Mouse (Mus musculus): ENCODE data around the gene Spats1. TPM values are rescaled to one million over a fixed set of nuclear protein-coding genes. Genes with fewer than 3 reads are reported as not detected.

Spats1 gene
- polyA plus RNA-seq, 1 experiment from 2014 or later: 0.17 TPM

DNA sequence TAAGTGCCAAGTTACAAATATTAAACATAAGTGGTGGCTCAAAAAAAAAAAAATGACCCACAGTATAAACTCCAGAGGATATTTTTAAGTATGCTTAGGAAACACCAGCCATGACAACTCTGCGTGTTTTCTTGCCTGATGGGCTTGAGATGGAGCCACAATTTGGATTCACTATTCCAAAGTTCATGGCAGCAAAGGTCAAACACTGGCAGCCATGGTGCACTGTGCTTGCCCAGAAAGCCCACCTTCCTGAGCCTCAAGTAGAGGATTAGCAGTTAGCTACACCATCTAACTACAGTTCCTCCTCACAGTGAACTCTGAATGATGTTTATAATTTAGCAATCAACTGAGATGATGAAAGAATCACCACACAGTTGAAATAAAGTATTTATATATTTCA is 73.1 kb downstream of the Spats1 start:
- H3K4me1 ChIP-seq (ENCODE audit: control insufficient read depth, insufficient read depth, low read length): no peaks in the 10 kb centered on the region
- H3K27ac ChIP-seq (replicated peaks; ENCODE audit: low read depth, low read length): no peak overlapping the region
- H3K27me3 ChIP-seq (ENCODE audit: control insufficient read depth, insufficient read depth, low read length): no peaks in the 10 kb centered on the region
- peaks cover 4% of the 10 kb centered on the region for H3K36me3 ChIP-seq (replicated peaks; ENCODE audit: control insufficient read depth, insufficient read depth, low read depth, low read length)
- no peak overlapping the region for H3K4me3 ChIP-seq (ENCODE audit: low read depth, low read length)
- no peak overlapping the region for H3K9ac ChIP-seq (replicated peaks; ENCODE audit: low read length)
- H3K4me2 ChIP-seq (ENCODE audit: low read depth, low read length): no peak overlapping the region
- WGBS: 97% methylated on average over 1 of the region's 1 CpGs
- no peaks in the 10 kb centered on the region for H3K9me3 ChIP-seq (replicated peaks; ENCODE audit: control insufficient read depth, low read length)
- no peak for DNase-seq (ENCODE audit: low spot score)
- no peak for ATAC-seq (replicated peaks; ENCODE audit: insufficient number of reproducible peaks, low FRiP score, low TSS enrichment, low read depth)

- ATAC-seq (replicated peaks; ENCODE audit: insufficient number of reproducible peaks, low FRiP score, low TSS enrichment, low read depth): no peak
- Histone ChIP-seq H3K27me3 (ENCODE audit: control insufficient read depth, insufficient read depth, low read length) (no peaks in the 10 kb centered on the region), H3K4me1 (ENCODE audit: control insufficient read depth, insufficient read depth, low read length) (no peaks in the 10 kb centered on the region), H3K4me2 (ENCODE audit: low read depth, low read length) (no peak overlapping the region), H3K27ac (replicated peaks; ENCODE audit: low read depth, low read length) (no peak overlapping the region), H3K4me3 (ENCODE audit: low read depth, low read length) (no peak overlapping the region), H3K36me3 (replicated peaks; ENCODE audit: control insufficient read depth, insufficient read depth, low read depth, low read length) (peaks cover 2% of the 10 kb centered on the region; the same call in 1 of the 2 replicates), H3K9me3 (replicated peaks; ENCODE audit: control insufficient read depth, low read length) (no peaks in the 10 kb centered on the region), H3K9ac (replicated peaks; ENCODE audit: low read length) (no peak overlapping the region)
- WGBS: 91% methylated on average over 5 of the region's 5 CpGs
- DNase-seq (ENCODE audit: low spot score): no peak
Measured at GRCm38 (mm10) chr17:45401126-45401905, 73.9 kb downstream of the Spats1 start.

DNA sequence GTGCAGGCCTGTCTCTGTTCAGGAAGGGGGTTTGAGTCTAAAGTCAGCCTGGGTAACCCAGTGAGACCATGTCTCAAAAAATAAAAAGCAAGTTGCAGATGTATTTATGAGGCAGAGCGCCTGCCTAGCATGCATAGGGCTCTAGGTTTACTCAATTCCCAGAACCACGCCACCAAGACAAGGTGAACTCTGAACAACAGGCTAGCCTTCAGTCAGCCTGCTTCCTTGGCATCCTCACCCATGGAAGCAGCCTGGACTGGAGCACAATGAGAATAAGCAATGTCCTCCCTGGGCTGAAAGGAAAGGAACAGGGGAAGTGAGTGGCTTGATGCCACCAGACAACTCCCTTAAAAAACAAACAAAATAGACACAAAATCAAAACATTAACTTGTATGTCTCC is 77.2 kb downstream of the Spats1 start:
- Histone ChIP-seq H3K9ac (replicated peaks; ENCODE audit: low read length) (no peak overlapping the region), H3K36me3 (replicated peaks; ENCODE audit: control insufficient read depth, insufficient read depth, low read depth, low read length) (no peaks in the 10 kb centered on the region; the same call in 1 of the 2 replicates), H3K4me3 (ENCODE audit: low read depth, low read length) (no peak overlapping the region), H3K9me3 (replicated peaks; ENCODE audit: control insufficient read depth, low read length) (no peaks in the 10 kb centered on the region), H3K27ac (replicated peaks; ENCODE audit: low read depth, low read length) (no peak overlapping the region), H3K4me1 (ENCODE audit: control insufficient read depth, insufficient read depth, low read length) (no peaks in the 10 kb centered on the region), H3K4me2 (ENCODE audit: low read depth, low read length) (no peak overlapping the region), H3K27me3 (ENCODE audit: control insufficient read depth, insufficient read depth, low read length) (no peaks in the 10 kb centered on the region)
- WGBS: 88% methylated on average over 2 of the region's 2 CpGs
- DNase-seq (ENCODE audit: low spot score) (no peak), ATAC-seq (replicated peaks; ENCODE audit: insufficient number of reproducible peaks, low FRiP score, low TSS enrichment, low read depth) (no peak)

DNA sequence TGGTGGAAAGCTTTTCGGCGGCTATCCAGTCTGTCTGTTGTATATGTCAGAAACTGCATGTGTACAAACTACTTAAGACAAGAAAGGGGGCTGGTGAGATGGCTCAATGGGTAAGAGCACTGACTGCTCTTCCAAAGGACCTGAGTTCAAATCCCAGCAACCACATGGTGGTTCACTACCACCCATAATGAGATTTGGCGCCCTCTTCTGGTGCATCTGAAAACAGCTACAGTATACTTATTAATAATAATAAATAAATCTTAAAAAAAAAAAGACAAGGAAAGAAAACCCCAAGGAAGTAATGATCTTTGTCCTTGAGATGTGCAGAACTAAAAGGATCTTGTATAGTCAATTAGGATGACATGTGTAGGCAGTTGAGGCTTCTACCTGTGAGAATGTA is 77.7 kb downstream of the Spats1 start:
- H3K9ac ChIP-seq (replicated peaks; ENCODE audit: low read length): no peak overlapping the region
- no peaks in the 10 kb centered on the region for H3K27me3 ChIP-seq (ENCODE audit: control insufficient read depth, insufficient read depth, low read length)
- no peaks in the 10 kb centered on the region for H3K4me1 ChIP-seq (ENCODE audit: control insufficient read depth, insufficient read depth, low read length)
- WGBS: 72% methylated on average over 3 of the region's 3 CpGs
- H3K36me3 ChIP-seq (replicated peaks; ENCODE audit: control insufficient read depth, insufficient read depth, low read depth, low read length): peaks cover 1% of the 10 kb centered on the region
- H3K9me3 ChIP-seq (replicated peaks; ENCODE audit: control insufficient read depth, low read length): no peaks in the 10 kb centered on the region
- DNase-seq (ENCODE audit: low spot score) (no peak), ATAC-seq (replicated peaks; ENCODE audit: insufficient number of reproducible peaks, low FRiP score, low TSS enrichment, low read depth) (no peak)
- no peak overlapping the region for H3K4me2 ChIP-seq (ENCODE audit: low read depth, low read length)
- no peak overlapping the region for H3K27ac ChIP-seq (replicated peaks; ENCODE audit: low read depth, low read length)
- no peak overlapping the region for H3K4me3 ChIP-seq (ENCODE audit: low read depth, low read length)

- DNase-seq (ENCODE audit: low spot score): no peak
- WGBS: 60% methylated on average over 9 of the region's 9 CpGs
- no peaks in the 10 kb centered on the region for H3K27me3 ChIP-seq (ENCODE audit: control insufficient read depth, insufficient read depth, low read length)
- H3K36me3 ChIP-seq (replicated peaks; ENCODE audit: control insufficient read depth, insufficient read depth, low read depth, low read length): peaks cover 2% of the 10 kb centered on the region
- H3K9ac ChIP-seq (replicated peaks; ENCODE audit: low read length): no peak overlapping the region
- H3K4me3 ChIP-seq (ENCODE audit: low read depth, low read length): no peak overlapping the region
- H3K27ac ChIP-seq (replicated peaks; ENCODE audit: low read depth, low read length): no peak overlapping the region
- no peak for ATAC-seq (replicated peaks; ENCODE audit: insufficient number of reproducible peaks, low FRiP score, low TSS enrichment, low read depth)
- H3K4me2 ChIP-seq (ENCODE audit: low read depth, low read length): no peak overlapping the region
- H3K4me1 ChIP-seq (ENCODE audit: control insufficient read depth, insufficient read depth, low read length): no peaks in the 10 kb centered on the region
- H3K9me3 ChIP-seq (replicated peaks; ENCODE audit: control insufficient read depth, low read length): no peaks in the 10 kb centered on the region
Measured at GRCm38 (mm10) chr17:45394612-45395011, 80.6 kb downstream of the Spats1 start.

GRCm38 (mm10) chr17:45393765-45394164 is 81.5 kb downstream of the Spats1 start:
- WGBS: 95% methylated on average over 3 of the region's 3 CpGs
- H3K4me2 ChIP-seq (ENCODE audit: low read depth, low read length): no peak overlapping the region
- H3K27ac ChIP-seq (replicated peaks; ENCODE audit: low read depth, low read length): no peak overlapping the region
- ATAC-seq (replicated peaks; ENCODE audit: insufficient number of reproducible peaks, low FRiP score, low TSS enrichment, low read depth) (no peak), DNase-seq (ENCODE audit: low spot score) (no peak)
- no peaks in the 10 kb centered on the region for H3K9me3 ChIP-seq (replicated peaks; ENCODE audit: control insufficient read depth, low read length)
- H3K36me3 ChIP-seq (replicated peaks; ENCODE audit: control insufficient read depth, insufficient read depth, low read depth, low read length): peaks cover 2% of the 10 kb centered on the region
- H3K4me3 ChIP-seq (ENCODE audit: low read depth, low read length): no peak overlapping the region
- no peaks in the 10 kb centered on the region for H3K4me1 ChIP-seq (ENCODE audit: control insufficient read depth, insufficient read depth, low read length)
- H3K27me3 ChIP-seq (ENCODE audit: control insufficient read depth, insufficient read depth, low read length): no peaks in the 10 kb centered on the region
- no peak overlapping the region for H3K9ac ChIP-seq (replicated peaks; ENCODE audit: low read length)

Other genes with a start within 250 kb of the Spats1 start
- 88.6 and 97.6 TPM in 2 replicates for gene Cdc5l, start 41.7 kb downstream of the Spats1 start, polyA plus RNA-seq (2014; fragmentation: Nextera tagmentation; extraction: Ambion mirVana)
- 14.3 and 16.1 TPM in 2 replicates for gene Aars2, start 31.4 kb upstream of the Spats1 start, polyA plus RNA-seq (2014; fragmentation: Nextera tagmentation; extraction: Ambion mirVana)
- 1.5 and 2.3 TPM in 2 replicates for gene Tcte1, start 48.0 kb upstream of the Spats1 start, polyA plus RNA-seq (2014; fragmentation: Nextera tagmentation; extraction: Ambion mirVana)
- gene Tmem151b, start 74.3 kb upstream of the Spats1 start, polyA plus RNA-seq (2014; fragmentation: Nextera tagmentation; extraction: Ambion mirVana): 5.4 and 6.3 TPM in 2 replicates
- 3.5 and 5.3 TPM in 2 replicates for gene Nfkbie, start 80.3 kb upstream of the Spats1 start, polyA plus RNA-seq (2014; fragmentation: Nextera tagmentation; extraction: Ambion mirVana)
- 85.6 and 92.2 TPM in 2 replicates for gene Slc35b2, start 88.5 kb upstream of the Spats1 start, polyA plus RNA-seq (2014; fragmentation: Nextera tagmentation; extraction: Ambion mirVana)
- 1,660 and 1,740 TPM in 2 replicates for gene Hsp90ab1, start 97.9 kb upstream of the Spats1 start, polyA plus RNA-seq (2014; fragmentation: Nextera tagmentation; extraction: Ambion mirVana)
- 52.5 and 58.9 TPM in 2 replicates for gene Slc29a1, start 124.2 kb upstream of the Spats1 start, polyA plus RNA-seq (2014; fragmentation: Nextera tagmentation; extraction: Ambion mirVana)
- gene Mymx, start 126.7 kb upstream of the Spats1 start, polyA plus RNA-seq (2014; fragmentation: Nextera tagmentation; extraction: Ambion mirVana): 1.6 and 5.6 TPM in 2 replicates
- 0.28 and 0.52 TPM in 2 replicates for gene Capn11, start 183.9 kb upstream of the Spats1 start, polyA plus RNA-seq (2014; fragmentation: Nextera tagmentation; extraction: Ambion mirVana)
- 127 and 141 TPM in 2 replicates for gene Mrpl14, start 210.9 kb upstream of the Spats1 start, polyA plus RNA-seq (2014; fragmentation: Nextera tagmentation; extraction: Ambion mirVana)
- 23.5 and 24.8 TPM in 2 replicates for gene Tmem63b, start 211.5 kb upstream of the Spats1 start, polyA plus RNA-seq (2014; fragmentation: Nextera tagmentation; extraction: Ambion mirVana)

Measured in embryonic facial prominence, embryonic 11.5 days (tissue).